Mouse (Mus musculus) lung, postnatal 36 days (tissue): ENCODE measurements around the gene Spag17.

Source experiments
- DNase-seq: peaks from one replicate; pipeline ENCODE4 v3.0.0; 2022; ENCODE audit warnings: mixed read lengths

Spag17 gene

DNA sequence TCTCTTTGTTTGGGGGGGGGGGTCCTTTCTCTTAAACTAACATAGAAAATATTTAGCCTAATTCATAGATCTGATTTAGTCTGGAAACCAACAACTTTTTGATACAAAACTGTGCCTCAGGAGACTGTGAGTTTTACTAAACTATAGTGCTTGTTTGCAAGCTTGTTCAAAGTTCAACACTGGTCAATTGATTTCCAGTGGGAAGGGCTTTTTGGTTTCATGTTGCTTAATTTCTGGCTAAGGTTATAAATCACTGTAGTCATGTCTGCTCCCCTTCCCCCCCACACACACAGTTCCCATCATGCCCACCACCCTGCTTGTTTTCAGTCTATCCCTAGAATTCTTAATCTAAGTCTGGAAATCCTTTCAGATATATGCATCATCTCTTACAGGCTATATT is 279.8 kb downstream of the Spag17 start:
- DNase-seq = no peak

DNA sequence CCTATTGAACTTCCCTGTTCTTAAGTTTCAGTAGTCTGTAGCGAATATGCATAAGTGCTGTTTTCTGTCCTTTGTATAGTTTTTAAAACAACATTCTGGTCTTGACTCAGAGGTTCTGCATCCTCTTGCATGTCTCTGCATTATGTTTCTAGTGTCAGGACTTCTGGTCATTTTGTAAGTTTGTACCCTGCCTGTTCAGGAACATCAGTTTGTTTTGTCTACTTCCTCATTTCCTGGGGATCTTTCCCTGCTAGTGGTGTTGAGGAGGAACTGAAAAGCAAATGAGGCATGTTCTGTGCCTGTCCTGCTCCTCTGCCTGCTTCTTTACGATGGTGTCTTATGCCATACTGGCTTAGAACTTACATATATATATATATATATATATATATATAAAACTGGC is 290.8 kb downstream of the Spag17 start:
- DNase-seq = no peak

DNA sequence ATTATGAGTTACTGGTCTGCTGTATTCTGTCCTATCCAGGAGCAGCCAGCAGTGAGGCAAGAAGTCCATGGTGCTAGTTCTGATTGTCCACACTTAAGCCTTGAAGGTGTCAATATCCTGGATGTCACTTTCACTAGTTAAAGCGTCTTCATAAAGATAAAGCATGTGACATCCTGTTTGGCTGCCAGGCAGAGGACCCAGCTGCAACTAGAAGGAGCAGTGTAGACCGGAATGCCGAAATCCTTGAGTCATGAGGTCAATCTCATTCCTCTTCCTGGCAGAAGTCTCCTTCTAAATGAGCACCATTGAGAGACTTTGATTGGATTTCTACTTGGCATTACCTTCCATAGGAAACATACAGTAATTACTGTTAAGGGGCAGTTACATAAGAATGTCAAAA is 295.3 kb downstream of the Spag17 start:
- no peak for DNase-seq

DNA sequence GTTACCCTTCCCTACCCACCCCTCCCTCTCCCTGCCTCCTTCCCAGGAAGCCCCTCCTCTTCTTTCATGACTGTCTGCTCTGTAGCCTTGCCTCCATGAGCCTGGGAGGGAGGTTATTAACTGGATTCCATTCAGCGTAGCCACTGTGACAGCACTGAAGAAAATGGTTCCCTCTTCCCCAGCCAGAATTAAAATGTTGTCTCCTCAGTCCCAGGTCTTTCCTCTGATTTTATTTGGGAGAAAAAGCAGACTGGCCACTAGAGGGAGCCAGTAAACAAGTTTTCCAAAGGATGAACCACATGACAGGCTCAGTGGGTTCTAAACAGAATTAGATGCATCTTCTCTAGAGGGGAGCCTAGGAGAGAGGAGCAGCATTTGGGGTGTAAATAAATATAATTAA is 304.2 kb downstream of the Spag17 start:
- DNase-seq = peak; percentile 81

DNA sequence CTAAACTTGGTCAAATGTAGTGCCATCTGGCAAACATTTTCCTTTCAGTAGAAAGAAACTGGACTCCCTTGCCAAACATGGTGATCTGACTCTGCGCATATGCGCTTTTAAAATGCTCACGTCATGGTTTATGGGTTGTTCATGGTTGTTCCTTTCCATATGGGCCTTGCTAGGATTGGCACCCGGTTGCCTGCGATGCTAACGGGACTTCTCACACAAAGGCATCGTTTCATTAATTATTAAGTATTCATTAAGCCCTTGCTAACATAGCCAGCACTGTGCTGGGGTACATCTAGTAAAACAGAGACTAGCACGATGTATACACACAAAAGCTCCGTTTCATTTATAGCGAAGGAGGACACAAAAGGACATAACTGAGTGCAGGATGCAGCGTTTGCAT is 304.7 kb downstream of the Spag17 start:
- DNase-seq = no peak
